Mouse (Mus musculus): Measurements from ENCODE around the gene Trim80.
"Not testable (repeated sequence)": the region's sequence is repeated elsewhere in the genome, so short reads cannot be mapped to it uniquely, and the experiment has no call there.

DNA sequence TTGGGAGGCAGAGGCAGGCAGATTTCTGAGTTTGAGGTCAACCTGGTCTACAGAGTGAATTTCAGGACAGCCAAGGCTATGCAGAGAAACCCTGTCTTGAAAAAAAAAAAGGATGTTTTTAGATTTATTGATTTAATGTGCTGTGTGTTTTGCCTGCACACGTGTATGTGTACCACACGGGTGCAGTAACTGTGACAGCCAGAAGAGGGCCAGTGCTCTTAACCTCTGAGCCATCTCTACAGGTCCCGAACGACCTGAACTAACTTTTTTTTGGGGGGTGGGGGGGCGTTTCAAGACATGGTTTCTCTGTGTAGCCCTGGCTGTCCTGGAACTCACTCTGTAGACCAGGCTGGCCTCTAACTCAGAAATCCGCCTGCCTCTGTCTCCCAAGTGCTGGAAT is 14.5 kb downstream of the Trim80 start:
- TF ChIP-seq CTCF (IDR thresholded peaks at IDR 0.05; ENCODE audit: extremely low read depth, insufficient read length, insufficient replicate concordance, low read depth, low read length); POLR2A (IDR thresholded peaks at IDR 0.05; ENCODE audit: low read depth, low read length): not testable (repeated sequence)

All from small intestine, adult 2 months (tissue).